Mouse (Mus musculus) layer of hippocampus, postnatal 14 days (tissue): ENCODE data around the gene Dpf1. TPM values are rescaled to one million over a fixed set of nuclear protein-coding genes. Genes with fewer than 3 reads are reported as not detected.

Source experiments
- DNase-seq, 2 experiments: peaks; one replicate each; pipeline ENCODE4 v3.0.0; 2021 to 2022; ENCODE audit warnings: low spot score in 2 of 2, mixed read lengths in 1 of 2
- long read RNA-seq, 2 experiments: library from polyadenylated mRNA; stranded (forward); transcript quantifications; one replicate each; pipeline ENCODE4 v2.0.0; 2021
- total RNA-seq, 2 experiments: library from RNA; stranded (reverse); gene quantifications; 2 replicates each; pipeline ENCODE4 v1.2.3; 2021

Gene Dpf1
- 100 to 1,000 TPM in 1 of 2 experiments, 10 to 100 TPM in 1; 96.1 to 111 TPM for total RNA-seq
- long read RNA-seq, experiment 1, transcript Dpf1-201 (12 exons, 2,309 nt), result major isoform, 7 of 46 reads
- long read RNA-seq, experiment 1, transcript Dpf1-202 (12 exons, 1,574 nt), result minor isoform, 5 of 46 reads
- long read RNA-seq, experiment 1, partial matches to known transcripts, result 8 of 46 reads
- long read RNA-seq, experiment 1, other reads (novel, unspliced or antisense), result 22 of 46 reads
- long read RNA-seq, experiment 2, transcript Dpf1-202 (12 exons, 1,574 nt), result minor isoform, 9 of 75 reads
- long read RNA-seq, experiment 2, transcript Dpf1-201 (12 exons, 2,309 nt), result major isoform, 16 of 75 reads
- long read RNA-seq, experiment 2, partial matches to known transcripts, result 14 of 75 reads
- long read RNA-seq, experiment 2, other reads (novel, unspliced or antisense), result 33 of 75 reads

- DNase-seq, result peak; percentile 85 to 95
These were observed at the start of gene Dpf1 for GRCm38 (mm10) chr7:29303738-29304462. Gene Dpf1, plus strand, starts transcription at chr7:29303951.

- no peak for DNase-seq
These were observed 47.9 kb upstream of the Dpf1 start for GRCm38 (mm10) chr7:29255875-29256274.

GRCm38 (mm10) chr7:29257368-29257767 lies 46.4 kb upstream of the Dpf1 start:
- no peak for DNase-seq

- no peak for DNase-seq
These were observed 43.7 kb upstream of the Dpf1 start for GRCm38 (mm10) chr7:29259781-29260730.

- DNase-seq, result no peak
These were observed 41.6 kb upstream of the Dpf1 start for GRCm38 (mm10) chr7:29262151-29262550.

- DNase-seq, result no peak
These were observed 39.9 kb upstream of the Dpf1 start for GRCm38 (mm10) chr7:29263831-29264230.

- DNase-seq, result no peak
These were observed 38.1 kb upstream of the Dpf1 start for GRCm38 (mm10) chr7:29265636-29266035.

GRCm38 (mm10) chr7:29266931-29267330 lies 36.8 kb upstream of the Dpf1 start:
- DNase-seq, result no peak

GRCm38 (mm10) chr7:29270445-29270844 lies 33.3 kb upstream of the Dpf1 start:
- DNase-seq, result no peak

- DNase-seq, result no peak
These were observed 31.9 kb upstream of the Dpf1 start for GRCm38 (mm10) chr7:29271687-29272465.

GRCm38 (mm10) chr7:29276715-29277114 lies 27.0 kb upstream of the Dpf1 start:
- DNase-seq, result no peak

GRCm38 (mm10) chr7:29277510-29277909 lies 26.2 kb upstream of the Dpf1 start:
- DNase-seq, result no peak

- no peak for DNase-seq
These were observed 24.5 kb upstream of the Dpf1 start for GRCm38 (mm10) chr7:29279261-29279660.

GRCm38 (mm10) chr7:29279924-29280323 lies 23.8 kb upstream of the Dpf1 start:
- no peak for DNase-seq

- DNase-seq, result no peak
These were observed 22.9 kb upstream of the Dpf1 start for GRCm38 (mm10) chr7:29280801-29281200.

GRCm38 (mm10) chr7:29281201-29282073 lies 22.3 kb upstream of the Dpf1 start, which contains the start of gene Spint2:
Gene Spint2, minus strand, starts transcription at chr7:29281912.
- DNase-seq, result no peak

- DNase-seq, result no peak
These were observed 21.6 kb upstream of the Dpf1 start for GRCm38 (mm10) chr7:29282074-29282554.

GRCm38 (mm10) chr7:29283876-29284275 lies 19.9 kb upstream of the Dpf1 start:
- no peak for DNase-seq

- no peak for DNase-seq
These were observed 19.2 kb upstream of the Dpf1 start for GRCm38 (mm10) chr7:29284523-29284922.
